Mouse (Mus musculus): ENCODE results near the gene Cop1. TPM values are rescaled to one million over a fixed set of nuclear protein-coding genes. Genes with fewer than 3 reads are reported as not detected.

Gene Cop1
- polyA plus RNA-seq, 1 experiment from 2014 or later: 44.3 TPM

DNA sequence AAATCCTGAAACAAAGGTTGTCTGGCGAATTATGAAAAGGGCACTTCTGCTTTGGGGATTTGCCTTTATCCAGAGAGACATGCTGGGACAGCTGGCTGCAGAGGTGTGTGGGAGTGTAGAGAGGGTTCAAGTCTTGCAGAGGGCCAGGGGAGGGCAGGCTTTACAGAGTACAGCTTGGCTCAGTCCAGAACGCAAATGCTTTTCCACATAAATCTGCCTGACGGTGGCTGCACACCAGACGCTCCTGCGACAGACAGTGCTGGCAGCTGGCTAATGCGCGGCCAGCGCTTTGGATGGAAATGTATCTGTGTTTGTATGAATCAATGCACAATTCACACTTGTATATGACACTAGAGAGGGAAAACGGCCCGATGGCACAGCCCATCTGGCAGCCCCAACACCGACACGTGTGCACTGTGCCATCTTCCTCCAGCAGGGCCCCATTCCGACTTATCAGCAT is 156.5 kb downstream of the Cop1 start:
- peaks cover 6% of the 10 kb centered on the region for H3K4me1 ChIP-seq (ENCODE audit: control insufficient read depth, insufficient read depth, low read length)
- 34% methylated on average over 13 of the region's 13 CpGs for WGBS
- H3K27ac ChIP-seq (ENCODE audit: low read depth, low read length): no peak overlapping the region
- peak; percentile 80; the same call in 1 of the 2 replicates for ATAC-seq (ENCODE audit: low FRiP score, low TSS enrichment)
- H3K4me2 ChIP-seq (replicated peaks; ENCODE audit: low read depth, low read length): no peak overlapping the region
- no peaks in the 10 kb centered on the region for H3K27me3 ChIP-seq (ENCODE audit: control insufficient read depth, insufficient read depth, low read length)
- no peaks in the 10 kb centered on the region for H3K9me3 ChIP-seq (ENCODE audit: control insufficient read depth, low read length)
- H3K9ac ChIP-seq (ENCODE audit: low read depth, low read length): no peak overlapping the region
- no peak overlapping the region for H3K4me3 ChIP-seq (ENCODE audit: low read length)
- H3K36me3 ChIP-seq (ENCODE audit: control insufficient read depth, insufficient read depth, low read length): no peaks in the 10 kb centered on the region

GRCm38 (mm10) chr1:159390049-159390448 is 157.9 kb downstream of the Cop1 start:
- WGBS: 25% methylated on average over 14 of the region's 14 CpGs
- ATAC-seq (ENCODE audit: low FRiP score, low TSS enrichment): no peak; the same call in 1 of the 2 replicates
- Histone ChIP-seq H3K4me3 (ENCODE audit: low read length) (no peak overlapping the region), H3K27me3 (ENCODE audit: control insufficient read depth, insufficient read depth, low read length) (no peaks in the 10 kb centered on the region), H3K4me1 (ENCODE audit: control insufficient read depth, insufficient read depth, low read length) (peaks cover 6% of the 10 kb centered on the region), H3K9ac (ENCODE audit: low read depth, low read length) (no peak overlapping the region), H3K27ac (ENCODE audit: low read depth, low read length) (no peak overlapping the region), H3K36me3 (ENCODE audit: control insufficient read depth, insufficient read depth, low read length) (no peaks in the 10 kb centered on the region), H3K4me2 (replicated peaks; ENCODE audit: low read depth, low read length) (no peak overlapping the region), H3K9me3 (ENCODE audit: control insufficient read depth, low read length) (no peaks in the 10 kb centered on the region)

- Histone ChIP-seq H3K27ac (ENCODE audit: low read depth, low read length) (no peak overlapping the region), H3K9me3 (ENCODE audit: control insufficient read depth, low read length) (no peaks in the 10 kb centered on the region), H3K4me1 (ENCODE audit: control insufficient read depth, insufficient read depth, low read length) (peaks cover 3% of the 10 kb centered on the region; the same call in 1 of the 2 replicates), H3K4me3 (ENCODE audit: low read length) (no peak overlapping the region), H3K9ac (ENCODE audit: low read depth, low read length) (no peak overlapping the region), H3K36me3 (ENCODE audit: control insufficient read depth, insufficient read depth, low read length) (no peaks in the 10 kb centered on the region), H3K27me3 (ENCODE audit: control insufficient read depth, insufficient read depth, low read length) (no peaks in the 10 kb centered on the region), H3K4me2 (replicated peaks; ENCODE audit: low read depth, low read length) (no peak overlapping the region)
- WGBS: 67% methylated on average over 8 of the region's 8 CpGs
- ATAC-seq (ENCODE audit: low FRiP score, low TSS enrichment): no peak
Measured at GRCm38 (mm10) chr1:159392667-159393066, 160.5 kb downstream of the Cop1 start.

DNA sequence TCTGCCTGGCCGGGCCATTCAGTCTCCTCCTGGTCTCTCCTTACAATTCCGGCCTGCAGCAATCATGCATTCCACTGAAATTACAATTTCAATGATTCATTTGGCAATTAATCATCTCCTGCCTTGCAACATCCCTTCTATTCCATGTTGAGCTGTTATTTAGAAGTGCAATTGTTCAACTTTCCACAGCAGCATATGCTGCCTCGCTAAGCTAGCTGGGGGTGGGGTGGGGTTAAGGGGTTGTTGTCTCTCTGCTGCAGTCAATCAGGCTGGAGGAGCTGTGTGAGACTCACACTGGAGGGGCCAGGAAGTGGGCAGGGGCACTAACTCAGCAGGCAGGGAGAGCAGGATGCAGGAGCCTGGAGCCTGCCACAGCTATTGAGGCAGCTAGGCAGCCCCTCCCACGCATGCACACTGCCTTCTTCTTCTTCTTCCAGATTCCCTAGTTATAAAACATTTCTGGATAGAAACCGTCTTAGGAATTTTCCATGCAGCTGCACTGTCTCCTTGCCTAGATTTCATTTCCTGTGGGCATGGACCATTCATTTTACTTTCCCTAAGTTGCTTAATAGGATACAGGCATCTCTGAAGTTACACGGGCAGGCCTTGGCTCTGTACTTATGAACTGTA is 161.1 kb downstream of the Cop1 start:
- no peaks in the 10 kb centered on the region for H3K9me3 ChIP-seq (ENCODE audit: control insufficient read depth, low read length)
- H3K27me3 ChIP-seq (ENCODE audit: control insufficient read depth, insufficient read depth, low read length): no peaks in the 10 kb centered on the region
- peak; percentile 11; the same call in 1 of the 2 replicates for ATAC-seq (ENCODE audit: low FRiP score, low TSS enrichment)
- no peak overlapping the region for H3K4me3 ChIP-seq (ENCODE audit: low read length)
- no peak overlapping the region for H3K9ac ChIP-seq (ENCODE audit: low read depth, low read length)
- no peak overlapping the region for H3K4me2 ChIP-seq (replicated peaks; ENCODE audit: low read depth, low read length)
- H3K27ac ChIP-seq (ENCODE audit: low read depth, low read length): no peak overlapping the region
- H3K4me1 ChIP-seq (ENCODE audit: control insufficient read depth, insufficient read depth, low read length): peaks cover 3% of the 10 kb centered on the region; the same call in 1 of the 2 replicates
- 9% methylated on average over 6 of the region's 6 CpGs for WGBS
- no peaks in the 10 kb centered on the region for H3K36me3 ChIP-seq (ENCODE audit: control insufficient read depth, insufficient read depth, low read length)

DNA sequence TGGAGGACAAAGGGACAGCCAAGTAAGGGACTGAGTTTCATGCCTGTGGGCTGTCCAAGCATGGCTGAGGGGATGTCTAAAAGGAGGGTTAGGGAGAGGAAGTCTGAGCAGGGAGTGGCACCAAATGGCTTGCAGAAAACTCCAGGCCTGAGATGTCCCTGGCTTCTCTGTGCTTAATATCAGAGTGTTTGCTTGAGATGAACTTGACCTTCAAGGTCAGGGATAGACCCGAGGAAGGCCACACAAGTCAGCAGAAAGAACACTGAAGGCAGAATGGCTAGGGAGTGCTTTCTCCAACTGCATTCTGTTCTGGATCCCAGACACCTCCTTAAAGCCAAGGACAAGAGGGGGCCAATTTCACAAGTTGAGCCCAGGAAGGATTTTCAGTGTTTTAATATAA is 161.8 kb downstream of the Cop1 start:
- no peak for ATAC-seq (ENCODE audit: low FRiP score, low TSS enrichment)
- 23% methylated on average over 1 of the region's 1 CpGs for WGBS
- Histone ChIP-seq H3K27me3 (ENCODE audit: control insufficient read depth, insufficient read depth, low read length) (no peaks in the 10 kb centered on the region), H3K4me2 (replicated peaks; ENCODE audit: low read depth, low read length) (no peak overlapping the region), H3K36me3 (ENCODE audit: control insufficient read depth, insufficient read depth, low read length) (no peaks in the 10 kb centered on the region), H3K4me3 (ENCODE audit: low read length) (no peak overlapping the region), H3K4me1 (ENCODE audit: control insufficient read depth, insufficient read depth, low read length) (peaks cover 3% of the 10 kb centered on the region; the same call in 1 of the 2 replicates), H3K27ac (ENCODE audit: low read depth, low read length) (no peak overlapping the region), H3K9me3 (ENCODE audit: control insufficient read depth, low read length) (no peaks in the 10 kb centered on the region), H3K9ac (ENCODE audit: low read depth, low read length) (no peak overlapping the region)

DNA sequence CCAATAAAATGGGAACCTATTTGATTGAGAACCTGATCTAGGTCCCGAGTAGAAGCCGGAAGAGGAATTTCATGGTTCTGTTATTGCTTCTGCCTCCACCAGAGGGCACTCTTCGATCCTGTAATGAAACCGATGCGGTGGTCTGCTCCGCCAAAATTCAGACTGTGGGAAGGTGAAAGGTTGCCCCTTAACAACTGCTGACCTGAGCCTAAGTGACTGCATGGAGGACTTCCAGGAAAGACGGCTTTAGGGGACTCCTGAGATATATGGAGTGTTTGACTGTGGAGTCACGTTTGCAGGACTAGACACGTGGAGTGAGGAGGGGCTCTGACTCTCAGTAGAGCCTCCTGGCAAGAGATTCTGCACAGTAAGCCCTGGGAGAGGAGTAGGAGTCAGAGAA is 164.4 kb downstream of the Cop1 start:
- peak; percentile 55; the same call in 1 of the 2 replicates for ATAC-seq (ENCODE audit: low FRiP score, low TSS enrichment)
- H3K9ac ChIP-seq (ENCODE audit: low read depth, low read length): no peak overlapping the region
- 3% methylated on average over 9 of the region's 9 CpGs for WGBS

More for the DNA sequence above, 164.4 kb downstream of the Cop1 start:
- no peaks in the 10 kb centered on the region for H3K9me3 ChIP-seq (ENCODE audit: control insufficient read depth, low read length)
- H3K4me3 ChIP-seq (ENCODE audit: low read length): 0 out of 2 replicates have a peak overlapping the region, but pooled peaks have one; percentile 16
- peak overlapping the region; percentile 38; the same call in 1 of the 2 replicates for H3K4me2 ChIP-seq (replicated peaks; ENCODE audit: low read depth, low read length)
- no peak overlapping the region for H3K27ac ChIP-seq (ENCODE audit: low read depth, low read length)
- 0 out of 2 replicates have a peak, but pooled peaks cover 3% of the 10 kb centered on the region for H3K4me1 ChIP-seq (ENCODE audit: control insufficient read depth, insufficient read depth, low read length)
- no peaks in the 10 kb centered on the region for H3K27me3 ChIP-seq (ENCODE audit: control insufficient read depth, insufficient read depth, low read length)
- no peaks in the 10 kb centered on the region for H3K36me3 ChIP-seq (ENCODE audit: control insufficient read depth, insufficient read depth, low read length)

Small RNAs within 50 kb of the gene (microRNA-seq; reads per million reads assigned to microRNA genes)
- gene Mir1843b: 20.2 reads per million, percentile 34 among the genes with 10 or more reads in this experiment
